Mouse (Mus musculus) liver, adult 2 months (tissue): ENCODE measurements around the gene Micu1.

Experiments used
- CTCF ChIP-seq: fragments of 200-500 bp; IDR thresholded peaks from 2 replicates; pipeline ENCODE4 v1.5.1; 2011; ENCODE audit warnings: low read depth, low read length, control low read depth
- POLR2A ChIP-seq: fragments of 200-500 bp; IDR thresholded peaks from 2 replicates; pipeline ENCODE4 v1.6.1; 2011; ENCODE audit warnings: low read length, control low read depth; ENCODE audit not compliant: insufficient read depth; ENCODE audit errors: extremely low read depth

DNA sequence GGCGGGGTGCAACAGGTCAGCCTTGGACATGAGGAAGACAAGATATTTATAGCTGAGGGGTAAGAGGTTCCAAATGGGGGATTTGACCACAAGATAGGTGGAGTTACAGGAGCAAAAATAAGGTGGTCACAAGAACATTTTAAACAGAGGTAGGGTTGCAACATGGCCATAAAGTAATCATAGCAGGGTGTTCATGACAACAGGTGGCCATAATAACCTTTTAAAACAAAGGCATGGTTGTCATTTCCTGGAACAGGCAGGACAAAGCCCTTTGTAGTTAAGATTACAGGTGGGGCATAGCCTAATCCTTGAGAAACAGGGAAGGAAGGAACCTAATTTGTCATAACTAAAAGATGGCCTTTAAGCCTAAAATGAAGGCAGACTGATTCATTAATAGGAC is 51.8 kb downstream of the Micu1 start:
- TF ChIP-seq CTCF = no peak
- TF ChIP-seq POLR2A = no peak
